13 mouse cellular contexts compared by ENCODE assay signal in genomic region chr11:90109681-90110111, GRCm38 (mm10).
DNase-seq lines count a peak whose midpoint lies in the region; ATAC-seq and TF ChIP-seq lines count a peak whose summit lies in the region.
"Had no signal": no experiment of that assay in that cellular context is flagged by ENCODE, and none has a peak within 500 bp of the region (broad histone marks: within the 10 kb centered on the region; RNA-seq: fewer than 3 reads in every experiment).

No protein-coding gene starts in this region.

- intact Hi-C loops in left cerebral cortex, adult 2 months (cut with DNase I), result no loop called here

- no peak overlapping the region for H3K4me2 ChIP-seq in hindbrain, embryonic 13.5 days
- no peak overlapping the region for H3K4me2 ChIP-seq in neural tube, embryonic 14.5 days (ENCODE audit: low read depth, low read length)
- H3K4me2 ChIP-seq: embryonic facial prominence, embryonic 12.5 days; lung, embryonic 15.5 days; stomach, embryonic 15.5 days had no signal

- H3K36me3 ChIP-seq in hindbrain, embryonic 13.5 days, result no peaks in the 10 kb centered on the region
- H3K36me3 ChIP-seq in neural tube, embryonic 14.5 days (ENCODE audit: control insufficient read depth, insufficient read depth, low read length), result no peaks in the 10 kb centered on the region
- H3K36me3 ChIP-seq: embryonic facial prominence, embryonic 12.5 days; lung, embryonic 15.5 days; stomach, embryonic 15.5 days had no signal

- TF ChIP-seq CTCF in left cerebral cortex, adult 2 months (IDR thresholded peaks at IDR 0.05), result no peak

- 8% methylated on average over 2 of the region's 2 CpGs for WGBS in hindbrain, embryonic 13.5 days
- WGBS in neural tube, embryonic 14.5 days, result 18% methylated on average over 2 of the region's 2 CpGs

- H3K4me3 ChIP-seq in hindbrain, embryonic 13.5 days, result no peak overlapping the region
- H3K4me3 ChIP-seq in neural tube, embryonic 14.5 days (ENCODE audit: low read depth, low read length), result no peak overlapping the region
- no peak overlapping the region for H3K4me3 ChIP-seq in left cerebral cortex, adult 2 months
- H3K4me3 ChIP-seq: embryonic facial prominence, embryonic 12.5 days; lung, embryonic 15.5 days; stomach, embryonic 15.5 days had no signal

- ATAC-seq in hindbrain, embryonic 13.5 days (ENCODE audit: low FRiP score), result peak; percentile 72; the same call in 1 of the 2 replicates
- ATAC-seq in neural tube, embryonic 14.5 days (ENCODE audit: low read depth), result peak; percentile 65; the same call in 1 of the 2 replicates

- no peak overlapping the region for H3K9ac ChIP-seq in hindbrain, embryonic 13.5 days
- H3K9ac ChIP-seq in neural tube, embryonic 14.5 days (replicated peaks; ENCODE audit: low read depth, low read length), result no peak overlapping the region
- H3K9ac ChIP-seq: embryonic facial prominence, embryonic 12.5 days; lung, embryonic 15.5 days; stomach, embryonic 15.5 days had no signal

- H3K27ac ChIP-seq in hindbrain, embryonic 13.5 days, result no peak overlapping the region
- H3K27ac ChIP-seq in neural tube, embryonic 14.5 days (ENCODE audit: low read depth, low read length), result no peak overlapping the region
- no peak overlapping the region for H3K27ac ChIP-seq in left cerebral cortex, adult 2 months
- H3K27ac ChIP-seq: embryonic facial prominence, embryonic 12.5 days; lung, embryonic 15.5 days; stomach, embryonic 15.5 days had no signal

- no peaks in the 10 kb centered on the region for H3K27me3 ChIP-seq in hindbrain, embryonic 13.5 days
- H3K27me3 ChIP-seq in neural tube, embryonic 14.5 days (ENCODE audit: control insufficient read depth, insufficient read depth, low read length), result no peaks in the 10 kb centered on the region
- H3K27me3 ChIP-seq: embryonic facial prominence, embryonic 12.5 days; lung, embryonic 15.5 days; stomach, embryonic 15.5 days had no signal

- no peaks in the 10 kb centered on the region for H3K9me3 ChIP-seq in hindbrain, embryonic 13.5 days
- H3K9me3 ChIP-seq in neural tube, embryonic 14.5 days (ENCODE audit: control insufficient read depth, low read length), result no peaks in the 10 kb centered on the region
- H3K9me3 ChIP-seq: embryonic facial prominence, embryonic 12.5 days; lung, embryonic 15.5 days; stomach, embryonic 15.5 days had no signal

- peaks cover 11% of the 10 kb centered on the region for H3K4me1 ChIP-seq in hindbrain, embryonic 13.5 days (replicated peaks)
- H3K4me1 ChIP-seq in neural tube, embryonic 14.5 days (ENCODE audit: control insufficient read depth, insufficient read depth, low read length), result no peaks in the 10 kb centered on the region
- H3K4me1 ChIP-seq: embryonic facial prominence, embryonic 12.5 days; lung, embryonic 15.5 days; stomach, embryonic 15.5 days had no signal

- DNase-seq in R1 (ENCODE audit: low read depth, low spot score), result peak; percentile 54
- DNase-seq in embryo, embryonic 11 days, result peak; percentile 50
- no peak for DNase-seq in left cerebral cortex, adult 2 months (ENCODE audit: extremely low spot score in 1 of 2, low spot score in 2 of 2)
- no peak for DNase-seq in urinary bladder, postnatal 4 days (ENCODE audit: low spot score in 2 of 2)
- no peak for DNase-seq in cerebellum, postnatal 4 days (ENCODE audit: low spot score in 2 of 2)
- DNase-seq: cerebellum, adult 18-20 months; gastrocnemius, postnatal 36 days; thymus, postnatal 25 days had no signal

Comparison
In these comparisons a context has a peak if more than half of its experiments do, and no peak if none do; other contexts are left out.
1. DNase-seq: peak in R1 (single experiment) and embryo, embryonic 11 days (single experiment); none in left cerebral cortex, adult 2 months (0 of 2), urinary bladder, postnatal 4 days (0 of 2) and cerebellum, postnatal 4 days (0 of 2).